Mouse (Mus musculus) spleen, adult 12 weeks (tissue): ENCODE measurements around the gene Sbk2.
A peak's percentile ranks its signal among the peaks of the same experiment; 100 is the strongest.
"Not testable (repeated sequence)": the region's sequence is repeated elsewhere in the genome, so short reads cannot be mapped to it uniquely, and the experiment has no call there.

ENCODE experiments used
- DNase-seq: peaks from one replicate; pipeline ENCODE4 v3.0.0; 2022; ENCODE audit warnings: low spot score

Gene Sbk2

GRCm38 (mm10) chr7:4964272-4964671 lies at the start of gene Sbk2:
TSS of gene Sbk2 (minus strand) at chr7:4964406.
- DNase-seq = peak; percentile 45

GRCm38 (mm10) chr7:5012681-5013513 lies 48.7 kb upstream of the Sbk2 start:
- no peak for DNase-seq

DNA sequence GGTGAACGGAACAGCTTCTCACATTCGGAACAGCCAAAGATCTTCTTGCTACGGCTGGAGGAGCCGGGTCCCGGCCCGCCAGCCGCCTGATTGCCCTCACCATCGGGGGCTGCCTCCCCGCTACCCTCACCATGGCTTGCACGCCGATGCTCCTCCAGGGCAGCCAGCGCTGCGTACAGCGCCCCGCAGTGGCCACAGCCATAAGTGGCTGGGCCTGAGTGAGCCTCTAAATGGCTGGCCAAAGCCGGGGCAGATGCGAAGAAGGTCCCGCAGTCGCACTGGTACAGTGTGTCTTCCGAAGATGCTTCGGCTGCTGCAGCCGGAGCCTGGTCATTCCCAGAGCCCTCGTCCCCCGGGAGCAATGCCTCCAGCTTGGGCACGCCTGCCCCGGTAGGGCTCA lies 44.0 kb upstream of the Sbk2 start:
- no peak for DNase-seq

- DNase-seq = not testable (repeated sequence)
Measured at GRCm38 (mm10) chr7:5002876-5003275, 38.7 kb upstream of the Sbk2 start.

DNA sequence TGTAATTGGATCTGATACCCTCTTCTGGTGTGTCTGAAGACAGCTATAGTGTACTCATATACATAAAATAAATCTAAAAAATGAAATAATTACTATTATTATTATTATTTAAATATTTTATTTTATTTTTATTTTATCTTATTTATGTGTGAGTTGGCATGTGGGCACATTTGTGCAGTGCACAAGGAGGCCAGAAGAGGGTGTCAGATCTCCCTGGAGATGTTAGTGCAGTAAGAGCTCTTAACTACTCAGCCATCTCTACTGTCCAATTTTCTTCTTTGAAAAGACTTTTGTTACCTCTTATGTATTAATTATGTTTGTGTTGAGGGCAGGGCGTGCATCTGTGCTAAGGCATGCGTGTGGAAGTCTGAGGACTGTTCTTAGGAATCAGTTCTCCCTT lies 35.7 kb upstream of the Sbk2 start:
- DNase-seq = no peak

GRCm38 (mm10) chr7:4996934-4997333 lies 32.7 kb upstream of the Sbk2 start:
- DNase-seq = no peak

DNA sequence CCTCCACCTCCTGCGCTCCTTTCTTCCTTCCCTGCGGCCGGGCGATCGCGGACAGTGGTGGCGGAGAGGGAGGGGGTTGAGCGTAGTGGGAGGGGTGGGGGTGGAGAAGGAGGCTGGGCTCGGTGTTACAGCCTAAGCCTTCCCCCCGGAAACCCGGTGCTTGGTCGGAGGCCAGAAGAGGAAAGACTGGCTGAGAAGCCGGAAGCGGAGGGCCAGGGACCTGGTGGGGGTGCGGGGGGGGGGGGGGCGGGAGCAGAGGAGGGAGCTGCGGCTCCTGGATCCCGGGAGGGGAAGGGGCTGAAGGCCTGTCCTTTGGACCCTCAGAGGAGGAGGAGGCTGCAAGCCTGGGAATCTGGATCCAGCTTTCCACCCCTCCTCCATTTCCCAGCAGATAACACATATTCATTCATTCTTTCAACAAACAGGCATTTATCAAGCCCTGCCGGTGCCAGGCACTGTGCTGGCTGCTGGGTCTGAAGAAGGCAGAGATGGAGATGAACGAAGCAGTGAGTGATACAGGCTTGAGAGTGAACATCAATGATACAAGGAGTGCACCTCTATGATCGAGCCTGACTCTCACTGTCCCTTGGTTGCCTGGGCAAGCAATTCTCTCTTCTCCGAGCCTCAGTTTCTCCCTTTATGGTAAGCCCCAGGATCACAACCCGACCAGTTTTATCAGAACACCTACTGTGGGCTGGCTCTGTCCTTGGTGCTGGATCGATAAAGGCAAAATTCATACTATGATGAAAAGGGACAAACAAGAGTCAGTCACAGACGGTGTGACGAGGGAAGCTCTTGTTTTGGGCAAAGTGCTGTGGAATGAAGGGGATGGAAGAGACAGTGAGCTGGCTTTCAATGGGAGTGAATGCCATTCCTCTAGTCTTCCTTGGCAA lies 32.0 kb upstream of the Sbk2 start, which contains the start of gene Zfp579:
Zfp579 (minus strand) TSS at position 156 of the 893 bp plus-strand sequence.
- DNase-seq = no peak

- DNase-seq = no peak
Measured at GRCm38 (mm10) chr7:4995268-4996002, 31.2 kb upstream of the Sbk2 start.

DNA sequence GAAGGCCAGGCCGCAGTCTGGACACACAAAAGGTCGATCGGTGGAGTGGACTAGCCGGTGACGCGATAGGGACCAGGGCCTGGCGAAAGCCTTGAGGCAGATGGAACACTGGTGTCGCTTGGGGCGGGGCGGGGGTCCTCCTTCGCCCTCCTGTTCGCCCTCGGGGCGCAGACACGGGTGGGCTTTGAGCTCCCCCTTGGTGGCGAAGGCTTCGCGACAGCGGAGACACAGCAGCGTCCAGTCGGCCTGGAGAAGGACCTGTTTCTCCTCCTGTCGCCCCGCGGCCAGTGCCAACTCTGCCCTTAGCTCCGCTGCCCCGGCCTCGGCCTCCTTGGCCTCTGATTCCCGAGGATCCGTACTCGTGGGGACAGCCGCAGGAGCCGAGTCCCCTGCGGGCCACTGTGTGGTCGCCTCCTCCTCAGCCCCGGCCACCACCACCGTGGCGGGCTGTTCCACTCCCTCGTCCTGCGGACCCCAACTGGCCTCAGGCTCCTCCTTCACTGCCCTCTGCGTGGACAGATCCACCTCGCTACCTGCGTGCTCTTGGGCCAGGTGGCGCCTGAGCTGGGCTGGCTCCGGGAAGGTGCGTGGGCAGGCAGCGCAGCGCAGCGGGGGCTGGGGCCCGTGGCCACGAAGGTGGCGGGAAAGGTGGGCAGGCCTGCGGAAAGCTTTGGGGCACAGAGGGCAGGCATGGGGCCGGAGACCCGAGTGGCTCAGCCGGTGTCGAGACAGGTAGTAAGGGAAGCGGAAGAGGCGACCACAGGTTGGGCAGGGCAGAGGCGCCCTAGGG lies 30.0 kb upstream of the Sbk2 start:
- no peak for DNase-seq

GRCm38 (mm10) chr7:4993347-4993998 lies 29.3 kb upstream of the Sbk2 start:
- no peak for DNase-seq

- no peak for DNase-seq
Measured at GRCm38 (mm10) chr7:4988250-4988649, 24.0 kb upstream of the Sbk2 start.

- no peak for DNase-seq
Measured at GRCm38 (mm10) chr7:4976832-4977231, 12.6 kb upstream of the Sbk2 start.

DNA sequence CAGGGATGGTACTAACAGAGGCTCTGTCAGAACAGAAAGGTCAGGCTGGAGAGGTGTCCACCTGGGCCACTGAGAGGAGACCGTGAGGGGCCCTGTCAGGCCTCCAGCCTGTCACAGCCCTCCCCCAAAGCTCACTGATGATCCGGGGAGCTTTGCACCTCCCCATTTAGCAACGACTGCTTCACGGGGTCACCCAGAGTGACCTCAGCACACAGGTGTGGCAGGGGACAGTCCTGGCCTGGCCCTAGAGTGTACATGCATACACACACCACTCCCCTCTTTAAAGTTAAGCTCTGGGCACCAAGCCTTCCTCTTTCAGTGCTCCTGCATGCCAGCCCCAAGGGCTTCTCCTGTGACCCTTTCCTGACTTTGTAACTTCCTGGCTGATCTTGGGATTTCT lies 11.2 kb upstream of the Sbk2 start:
- no peak for DNase-seq

- DNase-seq = no peak
Measured at GRCm38 (mm10) chr7:4972321-4973047, 8.3 kb upstream of the Sbk2 start.

DNA sequence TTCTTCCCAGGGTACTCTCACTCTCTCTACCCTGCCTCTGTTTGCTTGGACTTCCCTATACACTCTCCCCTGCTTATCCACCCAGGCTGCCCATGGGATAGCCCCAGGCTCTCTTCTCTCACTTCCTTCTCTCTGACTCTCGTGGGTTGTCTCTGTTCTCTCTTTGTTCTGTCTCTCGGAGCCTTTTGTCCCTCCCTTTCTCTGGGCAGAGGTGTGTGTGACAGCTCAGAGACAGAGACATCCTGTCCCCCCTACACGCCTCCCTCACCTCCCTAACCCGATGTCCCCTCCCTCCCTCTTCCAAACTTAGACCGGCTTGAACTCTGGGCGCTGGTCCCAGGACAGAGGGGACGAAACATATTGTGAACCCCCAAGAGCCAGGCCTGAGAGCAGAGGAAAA lies 7.5 kb upstream of the Sbk2 start:
- DNase-seq = no peak

- DNase-seq = no peak
Measured at GRCm38 (mm10) chr7:4971068-4971467, 6.9 kb upstream of the Sbk2 start, which contains the start of gene Sbk3. TSS of gene Sbk3 (minus strand) at chr7:4971168.

- DNase-seq = no peak
Measured at GRCm38 (mm10) chr7:4964988-4965387, 782 bp upstream of the Sbk2 start.

DNA sequence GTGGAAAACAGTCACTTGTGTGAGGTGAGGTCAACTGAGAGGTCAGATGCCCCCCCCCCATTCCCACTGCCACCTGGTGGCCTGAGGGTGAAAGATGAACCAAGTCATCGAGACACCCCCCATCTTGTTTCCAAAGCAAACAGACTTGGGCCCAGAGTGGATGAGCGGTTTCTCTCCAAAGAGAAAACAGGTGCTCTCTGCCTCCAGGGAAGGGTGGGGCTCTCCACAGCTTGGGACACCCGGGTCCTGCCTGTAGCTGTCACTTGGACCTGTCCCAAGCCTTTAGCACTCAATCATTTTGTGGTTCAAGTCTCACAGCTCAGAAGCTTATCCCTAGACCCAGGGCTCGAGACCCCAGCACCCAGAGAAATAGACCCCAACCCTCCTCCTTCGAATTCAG lies 679 bp downstream of the Sbk2 start:
- DNase-seq = no peak

DNA sequence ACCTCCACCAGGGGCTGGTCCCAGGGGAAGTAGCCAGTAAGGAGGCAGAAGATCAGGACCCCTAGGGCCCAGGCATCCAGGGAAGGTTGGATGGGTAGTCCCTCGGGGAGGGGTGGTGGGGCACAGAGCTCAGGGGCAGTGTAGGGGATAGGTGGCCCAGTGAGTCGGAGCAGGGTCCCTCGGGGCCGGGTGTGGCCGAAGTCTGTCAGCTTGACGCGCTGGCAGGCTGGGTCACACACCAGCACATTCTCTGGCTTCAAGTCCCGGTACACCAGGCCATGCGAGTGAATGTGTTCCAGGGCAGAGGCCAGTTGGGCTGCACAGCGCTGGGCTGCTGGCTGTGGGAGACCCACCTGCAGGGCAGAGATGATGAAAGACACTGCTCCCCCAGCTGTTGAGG lies 6.8 kb downstream of the Sbk2 start:
- no peak for DNase-seq

DNA sequence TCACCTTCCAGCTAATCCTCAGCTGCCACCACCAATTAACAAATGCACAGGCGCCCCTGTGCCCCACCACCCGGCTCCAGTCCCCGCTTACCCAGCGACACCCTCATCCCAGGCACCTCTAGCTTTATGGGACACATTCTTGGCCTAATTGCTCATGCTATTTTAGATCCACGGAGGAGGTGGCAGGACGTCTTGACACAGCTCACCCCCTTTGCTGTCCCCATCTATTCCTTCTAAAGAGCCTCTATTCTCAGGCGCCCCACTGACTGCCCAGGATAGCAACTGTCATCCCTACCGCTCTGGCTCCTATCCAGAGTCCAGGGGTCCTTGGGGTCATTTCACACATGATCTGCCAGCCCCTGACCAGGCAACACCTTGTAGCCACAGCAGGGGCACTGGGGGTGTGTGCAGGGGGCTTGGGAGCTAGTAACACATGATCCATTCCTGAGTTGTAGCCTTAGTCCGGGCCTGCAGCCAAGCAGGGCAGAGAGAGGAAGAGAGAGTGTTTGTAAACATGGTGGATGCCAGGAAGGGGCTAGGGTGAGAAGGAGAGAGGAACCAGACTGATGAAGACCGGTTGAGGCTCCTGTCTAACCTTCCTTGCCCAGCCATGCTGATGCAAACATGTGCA lies 10.3 kb downstream of the Sbk2 start:
- DNase-seq = no peak
